Mouse (Mus musculus) forebrain, embryonic 10.5 days (tissue): Measurements from ENCODE around the gene 2010111I01Rik. TPM values are rescaled to one million over a fixed set of nuclear protein-coding genes. Genes with fewer than 3 reads are reported as not detected.
A peak's percentile ranks its signal among the peaks of the same experiment; 100 is the strongest.

Experiments used
- DNase-seq: peaks from one replicate; pipeline ENCODE4 v3.0.0-alpha.2; 2017; ENCODE audit warnings: low spot score; ENCODE audit errors: extremely low spot score
- H3K27ac ChIP-seq: fragments of 300-500 bp; sonication (generic); 2 replicates; pipeline ENCODE4 v1.5.1; 2016; ENCODE audit warnings: mild to moderate bottlenecking
- H3K27me3 ChIP-seq: fragments of 300-500 bp; sonication (generic); 2 replicates; pipeline ENCODE4 v1.6.1; 2016; ENCODE audit warnings: mild to moderate bottlenecking; ENCODE audit not compliant: poor library complexity, severe bottlenecking
- H3K36me3 ChIP-seq: fragments of 300-500 bp; sonication (generic); replicated peaks from 2 replicates; pipeline ENCODE4 v1.6.1; 2016; ENCODE audit warnings: mild to moderate bottlenecking, moderate library complexity
- H3K4me1 ChIP-seq: fragments of 300-500 bp; sonication (generic); 2 replicates; pipeline ENCODE4 v1.6.1; 2016
- H3K4me3 ChIP-seq: fragments of 300-500 bp; sonication (generic); 2 replicates; pipeline ENCODE4 v1.5.1; 2016; ENCODE audit warnings: mild to moderate bottlenecking, moderate library complexity
- H3K9me3 ChIP-seq: fragments of 300-500 bp; sonication (generic); 2 replicates; pipeline ENCODE4 v1.6.1; 2016; ENCODE audit warnings: mild to moderate bottlenecking, moderate library complexity
- WGBS: fragments of 180-500 bp; shearing (Covaris S2); methylation state at CpG from one replicate; pipeline ENCODE4 v1.1.7; 2016; 5-methylcytosine and 5-hydroxymethylcytosine counted together
- polyA plus RNA-seq: library from polyadenylated mRNA; unstranded; fragments of >200 nt; fragmentation: Nextera tagmentation; extraction: Ambion mirVana; gene quantifications from 2 replicates; pipeline ENCODE4 v1.2.1, GENCODE M21; 2016

2010111I01Rik gene
- polyA plus RNA-seq, 1 experiment from 2014 or later, result 45.6 TPM

DNA sequence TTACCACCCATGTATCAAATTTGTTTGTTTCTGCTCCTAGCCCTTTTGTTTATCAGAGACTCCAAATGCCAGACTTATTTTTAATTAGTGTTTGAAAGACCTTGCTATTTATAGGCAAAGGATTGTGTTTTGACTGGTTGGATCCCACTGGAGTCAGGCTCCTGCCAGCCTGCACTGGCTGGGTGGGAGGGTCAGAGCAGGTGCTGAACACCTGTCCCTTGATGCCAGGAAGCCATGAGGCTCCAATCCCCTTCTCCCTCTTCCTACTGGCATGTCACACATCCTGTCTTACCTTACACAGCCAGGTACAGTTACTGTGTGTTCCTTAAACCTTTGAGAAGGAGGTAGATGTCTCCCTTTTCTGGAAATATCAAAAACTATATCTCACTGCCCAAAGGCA is 318.5 kb downstream of the 2010111I01Rik start:
- Histone ChIP-seq H3K36me3 (peaks cover 56% of the 10 kb centered on the region), H3K27me3 (peaks cover 2% of the 10 kb centered on the region), H3K27ac (no peak overlapping the region), H3K9me3 (no peaks in the 10 kb centered on the region), H3K4me3 (no peak overlapping the region), H3K4me1 (peaks cover 40% of the 10 kb centered on the region)
- no peak for DNase-seq

DNA sequence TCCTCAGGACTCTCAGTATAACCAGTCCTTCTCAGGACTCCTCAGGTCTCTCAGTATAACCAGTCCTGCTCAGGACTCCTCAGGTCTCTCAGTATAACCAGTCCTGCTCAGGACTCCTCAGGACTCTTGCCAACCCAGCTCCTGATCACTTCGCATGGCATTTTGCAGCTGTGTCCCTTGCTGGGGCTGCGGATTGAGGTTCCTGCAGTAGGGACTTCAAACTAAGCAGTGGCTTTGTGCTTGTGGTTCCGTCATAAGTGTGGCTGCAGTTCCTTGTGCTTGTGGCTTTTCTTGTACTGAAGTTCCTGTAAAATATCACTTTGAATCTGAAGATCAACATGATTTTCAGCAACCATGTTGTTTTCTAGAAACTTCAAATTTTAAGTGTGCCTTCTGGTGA is 320.1 kb downstream of the 2010111I01Rik start:
- Histone ChIP-seq H3K36me3 (peaks cover 64% of the 10 kb centered on the region), H3K27me3 (no peaks in the 10 kb centered on the region), H3K4me1 (peaks cover 31% of the 10 kb centered on the region), H3K4me3 (no peak overlapping the region), H3K9me3 (no peaks in the 10 kb centered on the region), H3K27ac (no peak overlapping the region)
- over 99% methylated on average over 3 of the region's 3 CpGs for WGBS
- no peak for DNase-seq

DNA sequence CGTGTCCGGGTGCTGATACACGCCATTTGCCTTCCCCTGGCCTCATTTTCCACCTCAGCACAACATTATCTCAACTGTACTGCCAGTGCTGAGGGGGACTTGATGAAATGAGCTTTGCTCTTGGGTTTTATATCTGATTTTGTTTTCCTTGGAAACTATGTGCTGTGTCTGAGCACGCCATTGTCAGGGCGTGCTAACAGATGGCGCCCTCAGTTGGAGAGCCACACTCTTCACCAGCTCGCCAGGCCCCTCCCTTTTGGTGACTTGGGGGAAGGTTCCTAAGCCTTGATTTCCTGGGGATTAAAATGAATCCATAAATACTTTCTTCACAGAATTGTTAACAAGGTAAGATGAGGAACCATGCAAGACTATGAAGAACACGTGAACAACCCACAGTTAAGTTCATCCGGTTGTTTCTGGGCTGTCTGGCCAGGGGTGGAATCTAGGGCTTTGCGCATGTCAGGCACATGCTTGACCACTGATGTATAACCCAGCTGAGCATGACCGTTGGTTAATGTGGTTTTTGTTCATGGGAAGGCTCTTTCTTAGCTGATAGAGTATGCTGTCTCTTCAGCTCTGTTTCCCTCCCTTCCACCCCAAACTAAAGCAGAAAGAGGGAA is 321.9 kb downstream of the 2010111I01Rik start:
- Histone ChIP-seq H3K9me3 (no peaks in the 10 kb centered on the region), H3K36me3 (peaks cover 80% of the 10 kb centered on the region), H3K4me3 (no peak overlapping the region), H3K27ac (no peak overlapping the region), H3K4me1 (peaks cover 13% of the 10 kb centered on the region), H3K27me3 (no peaks in the 10 kb centered on the region; the same call in 1 of the 2 replicates)
- no peak for DNase-seq
- WGBS, result 92% methylated on average over 11 of the region's 11 CpGs

DNA sequence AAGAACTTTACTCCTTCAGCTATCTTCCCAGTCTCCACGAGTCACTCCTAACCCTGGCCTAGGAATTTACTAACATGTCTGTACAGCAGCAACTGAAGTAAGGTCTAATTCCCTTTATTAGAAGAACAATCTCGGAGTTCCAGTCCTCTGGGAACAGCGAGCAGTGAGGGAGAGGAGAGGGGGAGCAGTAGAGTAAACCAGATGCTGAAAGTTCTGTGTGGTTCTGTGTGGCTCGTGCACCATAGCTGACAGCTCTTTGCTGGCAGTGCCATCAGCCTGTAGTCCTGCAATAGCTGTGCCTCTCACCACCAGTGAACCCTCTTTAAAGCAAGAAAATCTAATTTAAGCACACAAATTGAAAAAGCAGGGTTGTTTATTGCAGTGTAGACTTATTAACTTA is 324.5 kb downstream of the 2010111I01Rik start:
- no peak overlapping the region for H3K27ac ChIP-seq
- peaks cover 62% of the 10 kb centered on the region for H3K36me3 ChIP-seq
- H3K4me3 ChIP-seq, result no peak overlapping the region
- DNase-seq, result no peak
- peaks cover 11% of the 10 kb centered on the region; the same call in 1 of the 2 replicates for H3K27me3 ChIP-seq
- H3K4me1 ChIP-seq, result peaks cover 18% of the 10 kb centered on the region
- no peaks in the 10 kb centered on the region for H3K9me3 ChIP-seq
- WGBS, result 75% methylated on average over 4 of the region's 4 CpGs

DNA sequence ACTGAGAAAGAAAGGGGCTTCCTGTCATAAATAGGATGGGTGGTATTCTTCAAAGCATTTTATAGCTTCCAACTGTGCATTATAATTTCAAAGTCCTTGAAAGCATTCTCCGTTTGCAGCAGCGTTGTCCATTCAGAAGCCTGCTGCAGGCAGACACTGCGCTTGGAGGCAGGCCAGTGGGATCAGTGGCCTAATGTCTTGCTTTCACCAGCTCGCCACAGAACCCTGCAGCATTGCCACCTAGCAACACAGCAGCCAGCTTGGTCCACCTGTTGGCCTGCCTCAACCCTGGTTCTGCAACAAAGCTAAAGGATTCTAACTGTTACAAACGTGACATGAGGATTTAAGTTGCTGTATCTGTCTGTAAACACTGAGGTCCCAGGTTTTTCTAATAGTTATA is 325.0 kb downstream of the 2010111I01Rik start:
- peaks cover 11% of the 10 kb centered on the region; the same call in 1 of the 2 replicates for H3K27me3 ChIP-seq
- no peak overlapping the region for H3K4me3 ChIP-seq
- peaks cover 24% of the 10 kb centered on the region for H3K4me1 ChIP-seq
- peaks cover 61% of the 10 kb centered on the region for H3K36me3 ChIP-seq
- no peak overlapping the region for H3K27ac ChIP-seq
- DNase-seq, result no peak
- 82% methylated on average over 5 of the region's 5 CpGs for WGBS
- no peaks in the 10 kb centered on the region for H3K9me3 ChIP-seq

DNA sequence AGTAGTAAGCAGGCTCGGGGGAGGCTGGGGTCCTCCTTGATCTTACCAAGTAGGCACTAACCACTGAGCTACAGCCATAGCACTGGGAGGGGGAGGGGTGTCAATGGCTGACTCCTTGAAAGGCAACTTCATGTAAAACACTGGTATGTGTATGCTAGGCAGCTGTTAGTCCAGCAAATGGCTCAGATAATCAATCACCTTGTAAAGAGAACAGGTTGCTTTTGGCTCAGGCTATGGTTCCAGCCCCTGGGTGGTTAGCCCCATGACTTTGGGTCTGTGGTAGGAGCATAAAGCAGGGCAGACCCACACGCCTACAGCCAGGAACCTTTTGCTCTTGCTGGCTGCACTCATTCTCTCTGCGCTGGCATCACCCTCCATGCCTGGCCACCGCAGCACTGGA is 325.4 kb downstream of the 2010111I01Rik start:
- 90% methylated on average over 4 of the region's 4 CpGs for WGBS
- no peak overlapping the region for H3K4me3 ChIP-seq
- peaks cover 28% of the 10 kb centered on the region for H3K4me1 ChIP-seq
- H3K27me3 ChIP-seq, result peaks cover 11% of the 10 kb centered on the region; the same call in 1 of the 2 replicates
- peaks cover 57% of the 10 kb centered on the region for H3K36me3 ChIP-seq
- DNase-seq, result no peak
- no peak overlapping the region for H3K27ac ChIP-seq
- no peaks in the 10 kb centered on the region for H3K9me3 ChIP-seq

DNA sequence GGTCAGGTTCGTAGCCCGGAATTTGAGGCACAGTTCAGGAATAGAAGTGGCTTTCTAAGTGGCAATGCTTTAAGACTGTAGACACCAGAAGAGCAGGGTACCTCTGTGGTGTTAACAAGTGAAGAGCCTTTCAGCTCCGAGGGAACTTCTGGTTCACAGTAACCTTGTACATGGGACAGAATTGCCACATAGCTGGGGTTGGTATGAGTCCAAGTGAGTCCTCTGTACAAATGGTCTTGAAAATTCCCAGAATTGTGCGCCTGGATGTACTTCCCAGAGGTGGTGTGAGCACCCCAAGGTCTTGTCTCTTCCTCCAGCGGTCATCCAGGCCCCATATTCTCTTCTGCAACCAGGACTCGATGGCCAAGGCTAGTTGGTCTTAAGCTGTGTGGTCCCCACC is 326.3 kb downstream of the 2010111I01Rik start:
- peaks cover 11% of the 10 kb centered on the region; the same call in 1 of the 2 replicates for H3K27me3 ChIP-seq
- 93% methylated on average over 6 of the region's 6 CpGs for WGBS
- DNase-seq, result no peak
- no peak overlapping the region for H3K4me3 ChIP-seq
- H3K9me3 ChIP-seq, result no peaks in the 10 kb centered on the region
- no peak overlapping the region for H3K27ac ChIP-seq
- H3K36me3 ChIP-seq, result peaks cover 58% of the 10 kb centered on the region
- H3K4me1 ChIP-seq, result peaks cover 34% of the 10 kb centered on the region

DNA sequence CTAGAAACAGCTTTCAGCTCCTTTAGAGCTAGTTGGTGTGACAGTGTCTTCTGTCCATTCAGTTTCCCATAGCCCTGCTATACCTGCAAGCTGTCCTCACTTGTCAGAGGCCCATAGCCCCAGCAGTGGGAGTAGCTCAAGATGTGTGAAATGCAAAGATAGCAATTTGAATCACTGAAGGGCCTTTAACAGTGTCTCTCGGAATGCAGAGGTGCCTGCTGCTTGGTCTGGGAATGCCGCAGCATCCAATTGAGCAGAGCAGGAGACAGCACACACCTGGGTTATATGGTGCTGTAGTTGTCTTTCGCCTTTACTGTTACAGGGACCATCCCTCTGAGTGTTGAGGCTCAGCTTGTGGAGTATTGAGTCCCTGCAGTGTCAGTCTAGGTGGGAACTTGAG is 329.0 kb downstream of the 2010111I01Rik start:
- peak overlapping the region; percentile 77 for H3K27ac ChIP-seq
- H3K27me3 ChIP-seq, result peaks cover 11% of the 10 kb centered on the region; the same call in 1 of the 2 replicates
- DNase-seq, result no peak
- peaks cover 58% of the 10 kb centered on the region for H3K36me3 ChIP-seq
- WGBS, result 47% methylated on average over 3 of the region's 3 CpGs
- H3K4me1 ChIP-seq, result peaks cover 33% of the 10 kb centered on the region
- H3K4me3 ChIP-seq, result no peak overlapping the region
- no peaks in the 10 kb centered on the region for H3K9me3 ChIP-seq

DNA sequence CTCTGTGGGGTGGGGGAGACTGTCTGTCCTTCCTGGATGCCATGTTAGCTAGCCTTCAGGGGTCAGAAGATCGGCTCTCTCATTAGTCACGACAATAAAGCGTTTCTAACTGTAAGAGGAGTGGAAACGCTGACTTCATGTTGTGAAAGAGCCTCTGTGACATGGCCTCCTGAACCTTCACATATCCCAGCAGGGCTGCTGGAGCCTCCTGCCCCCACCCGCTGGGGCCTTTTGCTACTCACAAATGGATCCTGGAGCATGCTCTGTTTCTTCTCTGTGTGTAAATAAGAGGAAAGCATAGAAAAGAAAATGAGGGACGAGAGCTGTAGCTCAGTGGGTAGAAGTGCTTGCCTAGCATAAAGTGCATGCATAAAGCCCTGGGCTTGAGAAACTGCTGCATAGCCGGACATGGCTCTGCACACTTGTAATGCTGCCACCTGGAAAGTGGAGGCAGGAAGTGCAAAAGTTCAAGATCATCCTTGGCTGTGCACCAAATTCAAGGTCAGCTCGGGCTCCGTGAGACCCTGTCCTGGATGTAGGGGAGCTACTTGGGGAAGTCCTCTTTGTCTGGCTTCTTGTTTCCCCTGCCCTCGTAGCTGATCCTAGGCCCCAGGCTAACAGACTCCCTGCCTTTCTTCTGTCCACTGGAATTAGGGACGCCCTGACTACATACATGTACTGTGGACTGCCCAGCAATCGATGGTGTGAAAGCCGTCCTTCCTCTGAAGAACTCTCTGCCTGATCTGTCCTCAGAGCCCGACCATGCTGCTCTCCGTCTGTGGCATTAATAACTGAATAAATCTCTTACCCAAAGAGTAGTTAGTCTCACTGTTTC is 329.9 kb downstream of the 2010111I01Rik start:
- Histone ChIP-seq H3K4me1 (peaks cover 27% of the 10 kb centered on the region), H3K4me3 (peak overlapping the region; percentile 10; the same call in 1 of the 2 replicates), H3K27me3 (peaks cover 11% of the 10 kb centered on the region; the same call in 1 of the 2 replicates), H3K27ac (peak overlapping the region; percentile 77), H3K9me3 (no peaks in the 10 kb centered on the region), H3K36me3 (peaks cover 64% of the 10 kb centered on the region)
- DNase-seq, result peak; percentile 25
- 34% methylated on average over 15 of the region's 15 CpGs for WGBS

DNA sequence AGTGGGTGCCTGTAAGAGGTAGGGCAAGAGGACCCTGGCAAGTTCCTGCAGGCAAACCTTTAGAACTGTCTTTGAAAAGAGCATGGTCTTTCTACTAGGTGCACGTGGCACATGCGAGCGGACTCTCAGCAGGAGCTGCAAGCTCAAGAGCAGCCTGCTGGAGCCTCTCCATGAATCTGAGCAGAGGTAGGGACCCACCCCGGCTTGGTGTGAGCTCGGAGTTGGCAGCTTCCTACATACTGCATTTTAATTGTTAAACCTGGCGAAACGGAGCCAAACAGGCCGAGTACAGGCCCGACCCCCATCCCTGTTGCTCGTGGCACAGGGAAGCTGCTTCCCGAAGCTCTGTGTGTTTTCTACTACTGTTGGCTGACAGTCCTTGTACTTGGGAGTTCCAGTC is 331.6 kb downstream of the 2010111I01Rik start:
- Histone ChIP-seq H3K4me3 (no peak overlapping the region), H3K36me3 (peaks cover 66% of the 10 kb centered on the region), H3K9me3 (no peaks in the 10 kb centered on the region), H3K27me3 (peaks cover 11% of the 10 kb centered on the region; the same call in 1 of the 2 replicates), H3K27ac (no peak overlapping the region), H3K4me1 (peaks cover 35% of the 10 kb centered on the region)
- DNase-seq, result no peak
- WGBS, result 93% methylated on average over 11 of the region's 11 CpGs

DNA sequence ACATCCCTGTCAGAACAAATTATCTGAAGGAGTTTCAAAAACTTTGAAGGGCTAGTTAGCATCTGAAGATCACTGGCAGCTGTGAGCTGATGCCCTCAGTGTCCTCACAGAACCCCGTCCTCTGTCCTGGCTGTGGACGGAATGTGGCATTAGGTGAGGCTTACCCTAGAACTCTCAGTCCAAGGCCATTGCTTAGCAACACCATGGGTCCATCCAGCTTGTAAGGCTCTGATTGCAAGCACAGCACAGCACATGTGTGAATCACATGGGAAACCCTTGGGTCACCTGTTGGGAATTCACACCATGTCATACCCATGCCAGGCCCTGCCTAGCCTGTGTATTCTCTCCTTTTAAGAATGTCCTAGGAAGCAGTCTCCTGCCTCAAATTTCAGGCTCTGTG is 332.3 kb downstream of the 2010111I01Rik start:
- peaks cover 42% of the 10 kb centered on the region for H3K4me1 ChIP-seq
- H3K4me3 ChIP-seq, result no peak overlapping the region
- no peak for DNase-seq
- no peaks in the 10 kb centered on the region for H3K9me3 ChIP-seq
- H3K27ac ChIP-seq, result no peak overlapping the region
- peaks cover 7% of the 10 kb centered on the region; the same call in 1 of the 2 replicates for H3K27me3 ChIP-seq
- WGBS, result 87% methylated on average over 2 of the region's 2 CpGs
- peaks cover 68% of the 10 kb centered on the region for H3K36me3 ChIP-seq

DNA sequence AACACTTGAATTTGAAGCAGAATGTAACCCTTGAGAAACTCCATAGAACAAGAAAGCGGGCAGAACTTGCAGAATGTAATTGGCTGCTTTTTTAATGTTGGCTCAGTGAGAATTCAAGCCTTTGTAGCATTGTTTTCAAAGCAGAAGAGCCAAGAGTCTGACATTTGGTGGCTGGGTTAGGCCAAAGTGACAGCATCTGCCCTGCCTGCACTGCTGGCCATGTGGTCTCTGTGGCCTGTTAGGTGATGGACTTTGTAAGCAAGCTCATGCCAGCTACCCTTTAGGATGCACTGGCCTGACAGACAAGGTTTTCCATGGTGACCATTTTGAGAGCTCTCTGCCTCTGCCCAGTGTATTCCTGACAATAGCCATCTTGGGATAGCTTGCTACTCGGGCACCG is 333.2 kb downstream of the 2010111I01Rik start:
- H3K36me3 ChIP-seq, result peaks cover 77% of the 10 kb centered on the region
- no peak overlapping the region for H3K27ac ChIP-seq
- WGBS, result 95% methylated on average over 3 of the region's 3 CpGs
- H3K27me3 ChIP-seq, result peaks cover under 1% of the 10 kb centered on the region; the same call in 1 of the 2 replicates
- H3K4me3 ChIP-seq, result no peak overlapping the region
- H3K4me1 ChIP-seq, result peaks cover 51% of the 10 kb centered on the region
- DNase-seq, result no peak
- H3K9me3 ChIP-seq, result no peaks in the 10 kb centered on the region

DNA sequence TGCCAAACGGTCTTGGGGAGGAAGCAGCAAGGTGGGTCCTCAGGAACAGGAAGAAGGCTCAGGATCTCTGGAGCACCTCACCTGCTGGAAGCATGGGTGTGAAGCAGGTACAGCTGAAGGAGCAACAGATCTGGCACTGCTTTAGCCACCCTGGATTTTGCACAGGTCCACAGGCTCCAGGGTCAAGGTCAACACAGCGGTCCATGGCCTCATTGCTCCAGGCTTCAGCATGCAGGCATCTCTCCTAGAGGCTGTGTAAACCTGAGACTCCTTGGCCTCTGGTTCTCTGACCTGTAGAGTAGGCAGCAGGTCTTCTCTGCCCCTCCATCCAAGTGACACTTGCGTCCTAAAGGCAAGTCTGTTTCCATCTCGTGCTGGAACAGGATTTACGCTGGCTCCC is 334.2 kb downstream of the 2010111I01Rik start:
- no peak overlapping the region for H3K27ac ChIP-seq
- 92% methylated on average over 5 of the region's 5 CpGs for whole genome bisulfite sequencing
- peaks cover 87% of the 10 kb centered on the region for H3K36me3 ChIP-seq
- H3K9me3 ChIP-seq, result no peaks in the 10 kb centered on the region
- H3K4me1 ChIP-seq, result peaks cover 44% of the 10 kb centered on the region
- no peak overlapping the region for H3K4me3 ChIP-seq
- no peak for DNase-seq
- no peaks in the 10 kb centered on the region; the same call in 1 of the 2 replicates for H3K27me3 ChIP-seq
